Mouse (Mus musculus) C2C12 (cell line): ENCODE data around the gene Colgalt1. TPM values are rescaled to one million over a fixed set of nuclear protein-coding genes. Genes with fewer than 3 reads are reported as not detected.

Experiments
- H3K27me3 ChIP-seq: one replicate; pipeline ENCODE4 v1.6.1; 2011; ENCODE audit not compliant: control insufficient read depth, insufficient read depth, insufficient read length
- H3K36me3 ChIP-seq: one replicate; pipeline ENCODE4 v1.6.1; 2011; ENCODE audit not compliant: control insufficient read depth, insufficient read depth
- H3K4me3 ChIP-seq: one replicate; pipeline ENCODE4 v1.5.1; 2011; ENCODE audit warnings: mild to moderate bottlenecking, control low read depth; ENCODE audit not compliant: poor library complexity, insufficient read depth, severe bottlenecking
- H3K79me2 ChIP-seq: one replicate; pipeline ENCODE4 v1.6.1; 2011; ENCODE audit not compliant: control insufficient read depth, insufficient read depth
- H3K79me3 ChIP-seq: one replicate; pipeline ENCODE4 v1.6.1; 2011; ENCODE audit warnings: low read depth, control low read depth
- H3ac ChIP-seq: one replicate; pipeline ENCODE3; 2011; ENCODE audit warnings: low read depth; ENCODE audit not compliant: control insufficient read depth, insufficient read length
- CEBPB ChIP-seq: IDR thresholded peaks from one replicate; pipeline ENCODE4 v1.6.1; 2011; ENCODE audit warnings: low read depth, mild to moderate bottlenecking, control low read depth, moderate library complexity
- CTCF ChIP-seq: IDR thresholded peaks from one replicate; pipeline ENCODE4 v1.5.1; 2011; ENCODE audit not compliant: control insufficient read depth, insufficient read depth, insufficient read length
- FOSL1 ChIP-seq: IDR thresholded peaks from one replicate; pipeline ENCODE4 v1.8.0; 2011; ENCODE audit warnings: mild to moderate bottlenecking, low read length; ENCODE audit not compliant: poor library complexity, insufficient read depth, severe bottlenecking
- MAX ChIP-seq: IDR thresholded peaks from one replicate; pipeline ENCODE4 v1.6.1; 2011; ENCODE audit warnings: mild to moderate bottlenecking, control low read depth
- MYOD1 ChIP-seq: IDR thresholded peaks from one replicate; pipeline ENCODE4 v1.6.1; 2011; ENCODE audit warnings: low read depth; ENCODE audit not compliant: control insufficient read depth, insufficient read length
- MYOG ChIP-seq: IDR thresholded peaks from one replicate; pipeline ENCODE4 v1.6.1; 2011; ENCODE audit not compliant: control insufficient read depth, insufficient read length; ENCODE audit errors: extremely low read depth
- USF1 ChIP-seq: IDR thresholded peaks from one replicate; pipeline ENCODE4 v1.6.1; 2011; ENCODE audit warnings: low read depth, mild to moderate bottlenecking, control low read depth, moderate library complexity
- polyA plus RNA-seq: library from polyadenylated mRNA; unstranded; fragments of >200 nt; fragmentation: generic; extraction: Trizol; gene quantifications from one replicate; pipeline ENCODE4 v1.2.1, GENCODE M21; 2012; ENCODE audit warnings: missing spikeins

Colgalt1 gene
- polyA plus RNA-seq, 1 experiment, result 72.3 TPM

DNA sequence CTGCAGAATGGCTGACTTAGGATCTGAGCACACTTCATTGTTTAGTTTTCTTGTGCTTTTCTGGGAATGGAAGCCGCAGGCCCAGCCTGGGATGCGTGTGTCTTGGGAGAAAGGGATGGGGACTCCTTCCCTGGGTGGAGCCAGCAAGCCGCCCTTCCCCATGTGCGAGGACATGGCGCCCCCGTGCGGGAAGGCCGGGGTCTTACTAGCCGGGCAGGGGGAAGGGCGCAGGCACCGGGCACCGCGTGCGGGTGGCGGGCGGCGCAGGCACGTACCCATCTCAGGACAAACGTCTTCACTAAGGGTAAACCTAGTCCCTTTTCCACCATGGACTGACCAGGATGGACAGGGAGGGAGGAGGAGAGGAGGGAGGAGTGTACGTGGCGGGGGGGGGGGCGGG lies 22.4 kb downstream of the Colgalt1 start:
- Histone ChIP-seq H3K79me3 (no peaks in the 10 kb centered on the region), H3K79me2 (no peaks in the 10 kb centered on the region), H3K4me3 (no peak overlapping the region), H3K27me3 (no peaks in the 10 kb centered on the region), H3ac (no peak overlapping the region), H3K36me3 (no peaks in the 10 kb centered on the region)
- TF ChIP-seq CTCF (peak; percentile 14), MAX (no peak)

DNA sequence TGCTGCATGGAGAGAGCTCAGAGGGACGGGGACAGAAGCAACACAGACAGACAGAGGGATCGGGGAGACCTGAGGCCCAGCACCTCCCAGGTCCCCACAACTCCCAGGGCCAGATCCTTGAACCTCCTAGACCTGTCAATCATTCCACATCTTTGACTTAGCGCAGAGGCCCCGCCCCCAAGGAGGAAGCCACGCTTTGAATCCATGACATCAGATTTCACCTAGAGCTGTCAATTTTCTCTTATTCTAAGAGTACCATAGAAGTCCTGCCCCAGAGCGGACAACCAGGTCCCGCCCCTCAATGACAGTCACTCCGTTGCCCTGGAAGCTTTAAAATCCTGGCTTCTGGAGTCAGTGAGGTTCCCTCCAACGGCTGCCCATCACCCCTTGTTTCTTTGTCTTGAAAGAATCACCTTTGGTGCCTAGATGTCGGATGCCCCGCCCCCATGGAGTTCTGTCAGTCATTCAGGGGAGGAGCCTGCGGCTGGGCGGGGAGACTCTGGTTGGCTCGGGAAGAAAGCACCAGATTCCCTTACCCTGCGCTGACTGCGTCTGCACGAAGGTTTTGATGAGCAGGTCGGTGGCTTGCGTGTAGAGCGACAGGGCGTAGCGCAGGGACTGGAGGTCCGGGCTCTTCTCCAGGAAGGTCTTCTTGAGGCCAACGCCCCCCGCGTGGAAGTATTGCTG lies 23.3 kb downstream of the Colgalt1 start:
- Histone ChIP-seq H3K79me2 (no peaks in the 10 kb centered on the region), H3K36me3 (no peaks in the 10 kb centered on the region), H3K4me3 (no peak overlapping the region), H3K27me3 (no peaks in the 10 kb centered on the region), H3ac (no peak overlapping the region), H3K79me3 (no peaks in the 10 kb centered on the region)
- no peak for TF ChIP-seq MAX
- no peak for TF ChIP-seq USF1
- TF ChIP-seq CEBPB, result no peak
- no peak for TF ChIP-seq MYOD1

DNA sequence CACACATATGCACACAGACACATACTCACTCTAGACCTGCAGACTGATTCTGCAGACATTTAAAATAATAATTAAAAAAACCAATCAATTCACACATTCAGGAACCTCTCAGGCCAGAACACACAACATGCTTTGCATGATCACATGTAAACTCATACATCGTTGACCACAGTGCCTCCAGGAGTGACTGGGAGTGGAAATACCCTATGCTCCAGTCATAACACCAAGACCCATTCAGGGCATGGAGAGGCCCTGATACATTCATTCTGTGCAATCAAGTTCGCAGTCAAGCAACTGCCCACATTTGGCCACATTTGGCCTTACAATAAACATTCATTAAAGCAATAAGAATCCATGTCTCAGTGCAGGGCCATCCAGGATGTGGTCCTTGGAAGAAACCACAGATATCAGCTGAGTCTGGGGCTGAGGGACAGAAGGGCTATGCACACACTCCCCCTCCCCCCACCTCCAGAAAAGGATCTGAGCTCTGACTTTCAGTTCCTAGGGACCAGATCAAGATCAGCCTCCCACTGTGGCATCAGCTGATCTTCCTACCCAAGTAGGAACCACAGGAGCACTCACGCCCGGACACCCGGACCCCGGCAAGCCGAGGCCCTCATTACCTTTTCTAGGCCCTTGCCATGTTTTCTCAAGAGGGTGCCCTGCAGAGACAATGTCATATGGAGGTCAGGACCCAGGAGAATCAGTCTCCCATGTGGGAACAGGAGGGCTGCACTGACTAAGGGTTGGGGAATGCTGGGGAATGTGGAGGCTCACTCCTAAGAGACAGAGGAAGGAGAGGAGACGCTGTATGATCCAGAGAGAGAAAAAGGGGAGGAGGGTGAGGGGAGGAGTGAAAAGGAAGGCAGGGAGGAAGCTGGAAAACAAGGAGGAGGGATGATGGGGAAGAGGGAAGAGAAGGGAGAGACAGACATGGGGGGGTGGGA lies 26.6 kb downstream of the Colgalt1 start:
- Histone ChIP-seq H3K4me3 (no peak overlapping the region), H3K79me3 (no peaks in the 10 kb centered on the region), H3ac (no peak overlapping the region), H3K36me3 (no peaks in the 10 kb centered on the region), H3K27me3 (no peaks in the 10 kb centered on the region), H3K79me2 (no peaks in the 10 kb centered on the region)
- no peak for TF ChIP-seq MAX
- TF ChIP-seq CTCF, result no peak
- TF ChIP-seq USF1, result no peak
- TF ChIP-seq MYOD1, result peak; percentile 33

- TF ChIP-seq USF1, result no peak
- TF ChIP-seq CEBPB, result no peak
- no peak for TF ChIP-seq MYOD1
- TF ChIP-seq FOSL1, result no peak
- no peak for TF ChIP-seq MYOG
- TF ChIP-seq CTCF, result no peak
- no peak for TF ChIP-seq MAX
- Histone ChIP-seq H3K79me3 (no peaks in the 10 kb centered on the region), H3K79me2 (no peaks in the 10 kb centered on the region), H3K4me3 (no peak overlapping the region), H3ac (no peak overlapping the region), H3K27me3 (no peaks in the 10 kb centered on the region), H3K36me3 (no peaks in the 10 kb centered on the region)
Observed at GRCm38 (mm10) chr8:71638321-71638720, 27.5 kb downstream of the Colgalt1 start.

DNA sequence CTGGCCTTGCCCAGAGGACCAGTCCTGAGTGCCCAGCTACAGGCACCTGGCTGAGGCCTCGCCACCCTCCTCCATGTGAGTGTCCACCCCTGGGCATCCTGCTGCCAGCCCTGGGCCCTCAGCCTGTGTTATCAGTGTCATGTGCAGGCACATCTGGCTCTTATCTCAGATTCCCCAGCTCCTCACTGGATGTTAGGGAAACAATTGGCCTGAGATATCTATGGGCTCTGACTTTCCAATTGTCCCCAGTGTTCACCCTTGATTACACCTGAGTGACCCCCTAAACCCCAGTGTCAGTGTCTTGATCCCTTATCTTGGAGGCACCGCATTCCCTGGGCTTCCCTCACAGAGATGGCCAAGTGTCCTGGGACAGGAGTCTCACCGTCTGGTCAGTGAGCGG lies 28.5 kb downstream of the Colgalt1 start:
- Histone ChIP-seq H3ac (no peak overlapping the region), H3K27me3 (no peaks in the 10 kb centered on the region), H3K79me3 (no peaks in the 10 kb centered on the region), H3K36me3 (no peaks in the 10 kb centered on the region), H3K4me3 (no peak overlapping the region), H3K79me2 (no peaks in the 10 kb centered on the region)
- TF ChIP-seq MYOG, result no peak
- TF ChIP-seq MAX, result no peak
- no peak for TF ChIP-seq CTCF
- TF ChIP-seq CEBPB, result no peak
- TF ChIP-seq MYOD1, result no peak
- no peak for TF ChIP-seq FOSL1
- no peak for TF ChIP-seq USF1

- peaks cover 24% of the 10 kb centered on the region for H3K27me3 ChIP-seq
- H3ac ChIP-seq, result no peak overlapping the region
- no peak overlapping the region for H3K4me3 ChIP-seq
- TF ChIP-seq MYOD1 (no peak), CTCF (no peak), MYOG (no peak), MAX (no peak), USF1 (no peak), FOSL1 (no peak), CEBPB (no peak)
- H3K36me3 ChIP-seq, result no peaks in the 10 kb centered on the region
- no peaks in the 10 kb centered on the region for H3K79me2 ChIP-seq
- H3K79me3 ChIP-seq, result no peaks in the 10 kb centered on the region
Observed at GRCm38 (mm10) chr8:71645510-71645909, 34.7 kb downstream of the Colgalt1 start.
